Mouse (Mus musculus) CD4-positive, CD25-positive, alpha-beta regulatory T cell, adult 2 months (primary cell): ENCODE measurements around the gene Kcnj9.

Experiments
- DNase-seq: peaks from one replicate; pipeline ENCODE4 v3.0.0-alpha.2; 2012; ENCODE audit warnings: low read depth, low spot score

Gene Kcnj9

DNA sequence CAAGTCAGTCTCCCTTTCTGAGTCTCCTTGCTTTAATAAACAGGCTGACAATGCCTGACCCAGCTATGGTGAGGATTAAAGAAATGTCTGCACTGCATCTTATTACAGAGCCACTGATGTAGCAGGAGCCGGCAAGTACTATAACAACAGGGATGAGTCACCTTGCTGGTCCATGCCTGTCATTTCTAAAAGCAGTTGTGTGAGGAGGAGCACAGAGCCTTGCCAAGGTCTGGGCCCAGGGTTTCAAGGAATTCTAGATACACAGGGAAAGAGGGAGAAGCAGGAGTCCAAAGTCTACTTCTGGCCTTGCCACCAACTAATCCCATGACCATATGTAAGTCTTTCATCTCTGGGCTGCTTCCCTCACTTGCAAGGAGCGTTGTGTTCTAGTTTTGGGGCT lies 36.2 kb downstream of the Kcnj9 start:
- DNase-seq: no peak

DNA sequence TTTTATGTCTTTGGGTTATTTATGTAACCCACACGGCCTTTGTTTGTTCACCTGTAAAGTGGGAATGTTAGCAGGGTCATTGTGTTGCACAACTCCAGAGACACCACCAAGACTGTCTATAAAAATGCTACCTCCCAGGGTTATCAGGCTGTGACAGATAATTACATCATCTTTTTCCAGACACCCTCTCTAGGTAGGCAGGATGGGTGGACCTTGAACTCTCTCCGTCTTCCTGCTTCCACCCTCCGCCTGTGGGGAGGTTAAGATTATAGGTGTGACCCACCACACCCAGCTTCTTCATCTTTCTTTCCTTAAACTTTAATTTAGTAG lies 39.5 kb downstream of the Kcnj9 start:
- DNase-seq: no peak

DNA sequence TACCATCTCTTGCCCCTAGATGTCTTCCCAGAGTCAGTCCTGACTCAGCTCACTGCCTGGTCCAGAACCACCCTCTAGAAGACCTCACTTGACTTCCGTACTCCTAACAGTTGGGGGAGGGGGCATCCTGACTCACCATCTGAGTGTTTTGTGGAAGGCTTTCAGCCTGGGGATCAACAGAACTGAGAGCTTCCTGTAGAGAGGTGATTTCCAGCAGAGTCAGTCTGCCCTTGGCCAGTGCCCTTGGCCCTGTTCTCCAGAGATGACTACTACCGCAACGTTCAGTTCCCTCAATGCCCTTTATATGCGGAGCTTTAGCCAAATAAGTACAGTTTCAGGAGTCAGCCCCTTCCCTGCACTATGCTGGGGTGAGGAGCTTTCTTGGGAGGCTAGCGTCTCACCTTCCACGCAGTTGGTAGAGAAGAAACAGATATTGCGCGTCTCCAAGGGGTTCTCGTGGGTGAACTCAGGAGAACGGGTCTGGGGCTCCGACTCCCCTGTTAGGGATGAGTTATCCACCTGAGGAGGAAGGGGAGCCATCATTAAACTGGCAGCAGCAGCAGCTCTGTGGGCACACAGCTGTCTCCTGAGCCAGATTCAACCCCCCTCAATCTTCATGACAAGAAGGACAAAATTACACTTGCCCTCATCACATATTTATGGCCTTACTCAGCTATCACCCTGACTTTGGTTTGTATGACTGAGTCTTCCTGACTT lies 40.1 kb downstream of the Kcnj9 start:
- DNase-seq: no peak

DNA sequence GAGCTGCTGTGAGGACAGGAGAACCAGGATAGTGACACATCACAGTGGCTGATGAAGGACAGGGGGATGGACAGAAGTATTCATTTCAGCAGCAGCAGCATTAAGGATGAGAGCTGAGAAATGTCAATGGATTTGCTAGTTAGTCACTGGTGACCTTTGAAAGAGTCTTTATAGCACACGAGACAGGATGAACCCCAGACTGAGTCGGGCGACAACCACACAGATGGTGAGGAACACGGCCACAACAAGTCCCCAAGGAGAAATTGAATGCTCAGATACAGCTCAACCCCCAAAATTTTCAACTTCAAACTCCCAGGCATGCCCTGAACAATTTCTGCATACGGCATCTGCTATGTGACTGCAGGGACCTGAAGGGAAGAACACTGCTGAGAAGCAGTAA lies 42.4 kb downstream of the Kcnj9 start:
- peak; percentile 39 for DNase-seq

DNA sequence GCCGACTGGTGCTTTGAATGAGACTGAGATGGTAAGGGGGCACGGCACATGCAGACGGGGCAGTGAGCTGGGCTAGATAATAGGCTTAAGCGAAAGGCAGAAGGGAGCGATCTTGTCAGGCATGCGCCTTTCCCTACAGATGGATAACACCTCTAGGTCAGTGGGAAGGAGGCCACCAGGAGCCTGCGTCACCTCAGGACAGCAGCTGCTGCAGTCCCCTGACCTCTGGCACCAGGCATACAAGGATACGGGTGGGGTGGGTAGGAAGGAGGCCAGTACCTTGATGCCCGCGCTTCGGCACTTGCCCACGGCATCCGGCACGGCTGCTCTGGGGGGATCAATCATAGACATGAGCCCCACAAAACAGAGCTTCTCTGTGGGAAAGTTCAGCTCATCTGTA lies 44.9 kb downstream of the Kcnj9 start:
- DNase-seq: no peak

DNA sequence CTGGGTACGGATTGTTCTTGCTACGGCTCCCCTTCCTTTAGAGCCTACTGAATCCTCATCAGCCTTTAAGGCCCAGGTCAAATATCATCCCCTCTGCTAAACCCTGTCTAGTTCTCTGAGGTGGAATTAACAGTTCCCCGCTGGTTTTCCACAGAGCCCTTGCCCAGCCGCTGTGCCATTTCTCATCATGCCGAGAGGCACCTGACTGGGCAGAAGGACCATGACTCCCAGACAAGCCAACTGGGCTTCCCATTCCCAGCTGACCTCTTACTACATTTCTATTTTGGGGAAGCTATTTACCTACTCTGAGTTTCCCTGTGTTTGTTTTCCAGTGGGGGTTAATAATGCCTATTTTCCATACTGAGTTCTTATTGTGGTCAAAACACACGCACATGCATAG lies 46.0 kb downstream of the Kcnj9 start:
- DNase-seq: no peak

DNA sequence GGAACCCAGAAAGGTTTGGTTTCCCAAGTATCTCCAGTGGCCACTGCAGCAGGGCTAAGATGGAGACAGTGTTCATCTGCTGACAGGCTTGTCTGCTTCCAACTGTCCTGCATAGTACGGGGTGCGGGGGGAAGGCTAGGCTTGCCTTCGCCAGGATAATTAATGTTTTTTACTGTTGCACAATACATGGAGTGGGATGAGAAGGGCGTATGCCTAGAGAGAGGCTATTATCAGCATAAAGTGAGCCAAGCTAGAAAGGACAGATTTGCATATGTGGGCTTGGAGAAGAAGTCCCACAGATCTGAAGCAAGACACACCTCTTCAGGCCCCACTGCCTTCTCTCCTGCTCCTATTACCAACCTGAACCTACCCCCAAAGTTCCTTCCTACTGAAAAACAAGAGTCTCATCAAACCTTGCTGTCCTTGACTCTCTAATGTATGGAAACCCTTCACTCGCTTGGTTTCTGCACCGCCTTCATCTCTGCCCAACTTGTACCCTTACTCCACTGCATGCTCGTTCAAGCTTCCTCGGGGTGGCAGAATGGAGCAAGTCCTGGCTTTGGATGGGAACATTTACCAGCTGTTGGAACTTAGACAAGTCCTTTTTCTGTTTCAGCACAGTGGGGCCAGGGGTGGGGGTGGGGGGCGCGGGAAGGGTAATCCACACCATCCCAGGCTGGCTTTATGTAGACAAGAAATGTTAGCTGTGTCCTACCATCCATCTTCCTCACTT lies 47.4 kb downstream of the Kcnj9 start:
- no peak for DNase-seq

DNA sequence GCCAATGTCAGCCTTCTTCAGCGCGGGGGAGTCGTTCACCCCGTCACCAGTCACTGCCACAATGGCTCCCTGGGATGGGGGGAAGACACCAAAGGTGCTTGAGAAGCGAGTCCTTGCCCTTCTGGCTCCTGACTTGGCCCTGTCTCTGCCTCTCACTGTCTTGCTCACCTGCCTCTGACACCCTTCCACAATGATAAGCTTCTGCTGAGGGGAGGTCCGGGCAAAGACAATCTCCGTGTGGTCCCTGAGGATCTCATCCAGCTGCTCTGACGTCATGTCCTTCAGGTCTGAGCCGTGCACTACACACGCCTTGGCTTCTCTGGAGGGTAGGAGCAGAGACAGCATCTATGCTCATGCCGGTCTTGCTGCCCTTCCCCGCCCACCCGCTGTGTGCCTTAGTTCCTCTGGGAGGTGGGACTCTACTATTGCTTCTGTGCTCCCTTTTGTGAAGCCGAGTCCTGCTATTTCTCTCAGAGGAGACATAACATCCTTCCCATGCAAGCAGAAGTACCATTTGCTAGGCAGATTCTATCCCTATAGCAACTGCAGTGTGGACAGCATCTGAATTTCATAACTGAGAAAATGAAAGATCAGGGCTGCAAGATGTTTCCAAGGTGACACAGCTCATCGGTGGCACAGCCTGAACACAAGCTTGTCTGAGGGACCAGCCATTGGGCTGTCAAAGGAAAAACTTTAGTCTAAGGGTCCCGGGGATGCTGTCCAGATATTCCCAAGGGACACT lies 49.2 kb downstream of the Kcnj9 start:
- no peak for DNase-seq

DNA sequence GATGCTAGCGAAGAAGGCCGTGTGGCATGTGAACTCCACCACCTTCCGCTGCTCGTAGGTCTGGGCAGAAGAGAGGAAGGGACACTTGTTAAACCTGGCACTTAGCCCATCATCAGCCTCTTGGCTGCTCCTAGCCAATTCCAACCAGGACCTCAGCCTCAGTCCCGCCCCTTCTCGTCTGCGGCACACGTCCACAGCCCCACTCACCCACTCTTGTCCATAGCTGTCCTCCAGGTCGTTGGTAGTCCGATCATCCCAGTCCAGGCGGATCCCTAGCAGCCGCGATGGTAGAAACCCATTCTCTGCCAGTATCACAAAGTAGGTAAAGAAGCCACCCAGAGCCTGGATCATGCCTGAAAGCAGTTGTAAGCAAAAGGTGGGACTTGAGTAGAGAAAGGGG lies 50.8 kb downstream of the Kcnj9 start:
- DNase-seq: no peak

DNA sequence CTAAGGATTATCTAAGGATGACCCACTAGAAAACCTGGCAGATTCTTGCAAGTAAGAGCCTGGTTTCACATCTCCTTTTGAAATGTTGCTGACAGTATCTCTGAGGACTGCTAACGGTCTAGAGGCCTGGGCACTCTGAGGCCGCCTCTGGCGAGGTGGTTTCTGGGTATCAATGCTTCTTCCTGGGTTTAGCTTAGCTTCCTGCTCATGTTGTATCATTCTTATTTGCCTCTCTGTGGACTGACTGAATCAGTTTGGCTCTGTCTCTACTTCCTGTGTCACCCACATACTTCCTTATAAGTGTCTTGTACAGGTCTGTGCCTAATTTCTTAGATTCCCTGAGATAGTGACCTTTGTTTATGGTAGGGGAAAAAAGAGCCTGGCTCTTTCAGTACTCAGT lies 51.9 kb downstream of the Kcnj9 start:
- peak; percentile 60 for DNase-seq

DNA sequence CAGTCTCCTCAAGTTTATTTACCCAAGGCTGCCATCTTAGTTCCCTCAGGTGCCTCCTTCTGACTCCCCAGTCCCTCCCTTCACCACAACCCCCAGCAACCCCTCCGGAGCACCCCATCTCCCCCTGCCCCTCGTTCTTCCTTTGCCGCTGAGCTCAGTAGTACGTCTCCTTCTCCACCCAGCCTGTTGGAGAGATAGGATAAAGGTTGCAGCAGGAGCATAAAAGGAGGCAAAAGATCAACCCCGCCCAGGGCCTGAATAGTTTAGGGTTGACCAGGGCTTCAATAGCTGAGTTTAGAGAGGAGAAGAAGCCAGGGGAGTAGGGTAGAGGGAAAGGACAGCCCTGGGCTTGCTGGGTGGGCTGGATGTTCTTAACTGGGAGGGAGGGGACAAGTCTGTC lies 54.6 kb downstream of the Kcnj9 start:
- DNase-seq: no peak

DNA sequence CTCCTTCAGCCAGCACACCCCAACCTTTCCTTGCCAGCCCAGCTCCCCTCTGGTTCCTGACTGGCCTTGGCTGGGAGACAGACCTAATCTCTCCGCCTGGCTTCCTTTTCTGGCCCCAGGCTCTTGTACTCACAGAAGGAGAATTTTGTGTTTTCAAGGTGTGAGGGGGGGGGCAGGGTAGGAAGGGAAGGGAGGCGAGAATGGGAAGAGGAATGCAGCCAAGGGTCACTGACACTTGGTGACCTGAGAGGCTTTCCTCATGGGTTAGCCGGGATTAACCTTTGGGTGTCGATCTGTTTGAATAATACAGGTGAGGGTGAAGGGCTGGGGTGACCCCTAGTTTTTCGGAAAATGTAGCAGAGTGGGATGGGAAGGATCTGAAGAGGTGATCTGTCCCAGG lies 55.0 kb downstream of the Kcnj9 start:
- DNase-seq: no peak

DNA sequence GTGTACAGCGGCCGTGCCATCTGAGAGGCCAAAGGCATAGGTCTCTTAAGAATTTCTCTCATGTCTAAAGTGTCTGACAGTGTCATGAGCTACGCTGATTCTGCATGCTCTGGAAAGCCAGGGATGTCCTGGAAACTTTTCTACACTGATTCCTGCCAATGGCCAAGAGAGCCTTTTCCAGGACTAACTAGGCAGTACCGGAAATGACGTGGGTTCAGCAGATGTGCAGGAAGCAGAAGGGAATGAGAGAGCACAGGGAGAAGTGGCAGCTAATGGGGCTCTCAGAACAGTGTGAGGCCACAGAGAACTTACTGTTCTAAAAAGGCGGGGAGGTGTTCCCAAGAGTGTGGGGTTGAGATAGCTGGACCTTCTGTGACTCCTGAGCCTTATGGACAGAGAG lies 55.7 kb downstream of the Kcnj9 start:
- no peak for DNase-seq

DNA sequence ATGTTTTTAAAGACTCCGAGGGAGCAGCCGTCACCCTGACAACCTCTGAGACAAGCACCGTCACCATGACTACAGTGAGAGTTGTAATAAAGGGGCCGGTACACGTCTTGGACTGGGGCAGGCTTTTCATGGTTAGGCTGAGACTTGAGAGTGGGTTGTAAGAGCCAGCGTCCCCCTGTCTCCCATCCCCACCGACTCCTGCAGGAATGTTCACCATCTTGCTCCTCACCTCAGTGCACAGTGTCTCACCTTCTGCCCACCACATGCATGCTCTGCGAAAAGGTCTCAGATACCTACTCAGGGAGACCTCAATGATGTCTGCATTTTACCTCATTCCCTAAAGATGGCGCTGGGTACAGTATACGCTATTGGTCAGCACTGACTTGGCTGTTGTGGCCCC lies 57.4 kb downstream of the Kcnj9 start:
- DNase-seq: no peak

DNA sequence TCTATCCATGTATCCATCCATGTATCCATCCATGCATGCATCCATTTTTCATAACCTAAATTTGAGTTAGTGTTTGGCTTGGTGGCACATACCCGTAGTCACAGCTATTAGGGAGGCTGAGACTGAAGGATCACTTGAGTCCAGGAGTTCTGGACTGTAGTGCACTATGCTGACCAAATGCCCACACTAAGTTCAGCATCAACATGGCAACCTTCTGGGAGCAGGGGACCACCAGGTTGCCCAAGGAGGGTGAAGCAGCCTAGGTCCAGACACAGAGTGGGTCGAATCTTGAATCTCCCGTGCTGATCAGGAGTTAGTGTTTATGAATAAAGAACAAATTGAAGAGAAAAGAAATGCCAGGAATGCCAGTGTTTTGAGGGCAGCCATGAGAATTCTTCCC lies 57.9 kb downstream of the Kcnj9 start:
- DNase-seq: no peak
